Mouse (Mus musculus) heart, adult 2 months (tissue): ENCODE measurements around the gene Kitl.

Experiments
- CTCF ChIP-seq: fragments of 200-600 bp; IDR thresholded peaks from 2 replicates; pipeline ENCODE4 v1.8.1; 2022; ENCODE audit warnings: antibody characterized with exemption, mild to moderate bottlenecking, moderate library complexity
- POLR2A ChIP-seq: fragments of 200-500 bp; IDR thresholded peaks from 2 replicates; pipeline ENCODE4 v1.6.1; 2011; ENCODE audit warnings: mild to moderate bottlenecking, low read depth, low read length, control low read depth; ENCODE audit not compliant: insufficient read depth

- TF ChIP-seq CTCF (no peak), POLR2A (no peak)
Observed at GRCm38 (mm10) chr10:100009681-100010080, 5.7 kb upstream of the Kitl start.
